In genomic region chr9:20668065-20668464, GRCm38 (mm10) we compare ENCODE assay signal across 26 mouse cellular contexts.
"Had no signal": no experiment of that assay in that cellular context is flagged by ENCODE, and none has a peak within 500 bp of the region (broad histone marks: within the 10 kb centered on the region; RNA-seq: fewer than 3 reads in every experiment).

No protein-coding gene starts in this region.

- H3K27ac ChIP-seq: heart, adult 2 months; heart, embryonic 13.5 days; heart, embryonic 15.5 days; hindbrain, embryonic 15.5 days; hindbrain, postnatal 0 days; kidney, embryonic 15.5 days; kidney, postnatal 0 days; limb, embryonic 13.5 days; limb, embryonic 15.5 days; liver, embryonic 12.5 days had no signal

- H3K27me3 ChIP-seq: heart, embryonic 13.5 days; heart, embryonic 15.5 days; hindbrain, embryonic 13.5 days; hindbrain, embryonic 15.5 days; kidney, embryonic 15.5 days; limb, embryonic 13.5 days; limb, embryonic 15.5 days had no signal

- H3K9ac ChIP-seq: heart, embryonic 13.5 days; heart, embryonic 15.5 days; hindbrain, embryonic 13.5 days; hindbrain, embryonic 15.5 days; kidney, embryonic 15.5 days; limb, embryonic 13.5 days; limb, embryonic 15.5 days; liver, embryonic 12.5 days had no signal

- H3K4me3 ChIP-seq: heart, adult 2 months; heart, embryonic 13.5 days; heart, embryonic 15.5 days; hindbrain, embryonic 13.5 days; hindbrain, embryonic 15.5 days; kidney, embryonic 15.5 days; limb, embryonic 13.5 days; limb, embryonic 15.5 days; liver, embryonic 12.5 days had no signal

- H3K9me3 ChIP-seq: heart, embryonic 13.5 days; heart, embryonic 15.5 days; hindbrain, embryonic 13.5 days; hindbrain, embryonic 15.5 days; kidney, embryonic 15.5 days; limb, embryonic 13.5 days; limb, embryonic 15.5 days; liver, embryonic 12.5 days had no signal

- H3K4me2 ChIP-seq: heart, embryonic 11.5 days; heart, embryonic 13.5 days; heart, embryonic 15.5 days; hindbrain, embryonic 13.5 days; hindbrain, embryonic 15.5 days; kidney, embryonic 15.5 days; limb, embryonic 13.5 days; limb, embryonic 15.5 days; liver, embryonic 12.5 days had no signal

- DNase-seq: gastrocnemius, postnatal 14 days; gastrocnemius, postnatal 36 days; heart, adult 11 months; heart, adult 2 months; heart, postnatal 14 days; heart, postnatal 36 days; kidney, adult 11 months; kidney, adult 2 months; kidney, adult 9 months; kidney, postnatal 14 days; kidney, postnatal 36 days; layer of hippocampus, adult 9-11 months; layer of hippocampus, postnatal 36 days; left cerebral cortex, postnatal 4 days had no signal

- ATAC-seq: hindbrain, postnatal 0 days; intestine, embryonic 16.5 days; liver, embryonic 12.5 days had no signal
